Comparison of ENCODE assay signal across 8 mouse cellular contexts in the genomic region with DNA sequence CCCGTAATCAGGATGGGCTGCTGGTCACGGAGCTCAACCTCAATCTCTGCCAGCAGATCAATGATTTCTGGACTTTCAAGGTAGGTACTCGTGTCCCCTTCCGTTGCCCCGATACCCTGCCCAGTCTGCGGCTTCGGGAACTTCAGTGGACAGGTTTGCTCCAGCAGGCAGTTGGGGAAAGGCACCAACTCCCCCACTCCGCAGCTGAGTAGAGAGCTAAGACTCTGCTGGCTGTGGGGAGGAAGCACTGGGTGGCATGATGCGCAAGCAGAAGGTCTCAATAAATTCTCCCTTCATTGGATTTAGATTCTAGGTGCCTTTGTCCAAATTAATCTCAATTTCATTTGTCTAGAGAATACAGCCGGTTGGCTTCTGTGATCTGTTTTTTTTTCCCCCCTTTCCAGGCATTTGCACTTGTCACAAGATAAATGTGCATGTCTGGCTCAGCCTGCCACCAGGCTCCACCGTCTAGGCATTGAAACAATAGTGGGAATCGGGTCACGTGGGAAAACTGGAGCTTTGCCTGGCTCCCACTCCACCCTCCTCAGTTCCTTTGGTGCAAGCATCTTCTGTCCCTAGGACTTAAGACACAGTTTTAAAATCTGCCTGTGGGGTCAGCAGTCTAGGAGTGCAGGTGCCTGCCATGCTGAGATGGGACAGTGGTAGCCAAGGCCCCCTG. TPM values are rescaled to one million over a fixed set of nuclear protein-coding genes. Genes with fewer than 3 reads are reported as not detected.
DNase-seq lines count a peak whose midpoint lies in the region; ATAC-seq lines count a peak whose summit lies in the region.

No protein-coding gene starts in this region.

- no peak for DNase-seq in forebrain, embryonic 10.5 days (ENCODE audit: extremely low spot score, low spot score)
- peak; percentile 38 for DNase-seq in adrenal gland, adult 8-10 months
- DNase-seq in kidney, postnatal 25 days = peak; percentile 82 to 87
- DNase-seq in yolk sac, embryonic 10.5 days (ENCODE audit: low spot score) = no peak
- DNase-seq in cerebellum, adult 8-10 months = no peak

- peak; percentile 75 for ATAC-seq in forebrain, embryonic 13.5 days
- ATAC-seq in heart, embryonic 14.5 days (ENCODE audit: insufficient number of reproducible peaks, insufficient read depth, low FRiP score, low read depth) = peak; percentile 60; the same call in 1 of the 2 replicates
- ATAC-seq in midbrain, embryonic 16.5 days = peak; percentile 59; the same call in 1 of the 2 replicates

- peaks cover 16% of the 10 kb centered on the region for H3K4me1 ChIP-seq in forebrain, embryonic 13.5 days
- peaks cover 4% of the 10 kb centered on the region for H3K4me1 ChIP-seq in forebrain, embryonic 10.5 days
- H3K4me1 ChIP-seq in heart, embryonic 14.5 days (ENCODE audit: control insufficient read depth in 2 of 2, insufficient read depth in 2 of 2, low read length in 2 of 2) = peaks cover 11 to 22% of the 10 kb centered on the region in 2 experiments
- no peaks in the 10 kb centered on the region for H3K4me1 ChIP-seq in midbrain, embryonic 16.5 days (ENCODE audit: control insufficient read depth, insufficient read depth, low read length)

- H3K4me2 ChIP-seq in forebrain, embryonic 13.5 days = no peak overlapping the region
- no peak overlapping the region for H3K4me2 ChIP-seq in heart, embryonic 14.5 days (ENCODE audit: low read length)
- no peak overlapping the region for H3K4me2 ChIP-seq in midbrain, embryonic 16.5 days (ENCODE audit: low read length)

- no peaks in the 10 kb centered on the region for H3K9me3 ChIP-seq in forebrain, embryonic 13.5 days (replicated peaks)
- H3K9me3 ChIP-seq in forebrain, embryonic 10.5 days = no peaks in the 10 kb centered on the region
- no peaks in the 10 kb centered on the region for H3K9me3 ChIP-seq in heart, embryonic 14.5 days (ENCODE audit: control insufficient read depth, low read length)
- H3K9me3 ChIP-seq in midbrain, embryonic 16.5 days (replicated peaks; ENCODE audit: control insufficient read depth, low read length, poor library complexity, severe bottlenecking) = no peaks in the 10 kb centered on the region

- H3K36me3 ChIP-seq in forebrain, embryonic 13.5 days (ENCODE audit: poor library complexity, severe bottlenecking) = no peaks in the 10 kb centered on the region
- no peaks in the 10 kb centered on the region for H3K36me3 ChIP-seq in forebrain, embryonic 10.5 days (replicated peaks)
- no peaks in the 10 kb centered on the region for H3K36me3 ChIP-seq in heart, embryonic 14.5 days (ENCODE audit: control insufficient read depth, insufficient read depth, low read length)
- no peaks in the 10 kb centered on the region for H3K36me3 ChIP-seq in midbrain, embryonic 16.5 days (ENCODE audit: control insufficient read depth, insufficient read depth, low read length)

- H3K27ac ChIP-seq in forebrain, embryonic 13.5 days = peak overlapping the region; percentile 65; the same call in 1 of the 2 replicates
- H3K27ac ChIP-seq in forebrain, embryonic 10.5 days = no peak overlapping the region
- peak overlapping the region; percentile 24 to 33; a peak in 2 of 4 replicates for H3K27ac ChIP-seq in heart, embryonic 14.5 days (replicated peaks in 1 of 2; ENCODE audit: control insufficient read depth in 1 of 2, insufficient read depth in 1 of 2, low read depth in 2 of 2, low read length in 2 of 2)
- H3K27ac ChIP-seq in midbrain, embryonic 16.5 days (ENCODE audit: low read length) = no peak overlapping the region

- H3K9ac ChIP-seq in forebrain, embryonic 13.5 days = no peak overlapping the region
- peak overlapping the region; percentile 12; the same call in 1 of the 2 replicates for H3K9ac ChIP-seq in heart, embryonic 14.5 days (ENCODE audit: low read length)
- H3K9ac ChIP-seq in midbrain, embryonic 16.5 days (ENCODE audit: low read depth, low read length) = no peak overlapping the region

- 67% methylated on average over 13 of the region's 13 CpGs for WGBS in forebrain, embryonic 13.5 days
- 85% methylated on average over 13 of the region's 13 CpGs for WGBS in forebrain, embryonic 10.5 days
- WGBS in heart, embryonic 14.5 days = 55% methylated on average over 13 of the region's 13 CpGs
- WGBS in midbrain, embryonic 16.5 days = 61% methylated on average over 13 of the region's 13 CpGs

- no peak overlapping the region for H3K4me3 ChIP-seq in forebrain, embryonic 13.5 days
- no peak overlapping the region for H3K4me3 ChIP-seq in forebrain, embryonic 10.5 days
- no peak overlapping the region for H3K4me3 ChIP-seq in heart, embryonic 14.5 days (ENCODE audit: control insufficient read depth in 1 of 2, insufficient read depth in 1 of 2, low read depth in 1 of 2, low read length in 2 of 2)
- no peak overlapping the region for H3K4me3 ChIP-seq in midbrain, embryonic 16.5 days (ENCODE audit: low read depth, low read length)

- no peaks in the 10 kb centered on the region for H3K27me3 ChIP-seq in forebrain, embryonic 13.5 days
- no peaks in the 10 kb centered on the region; the same call in 1 of the 2 replicates for H3K27me3 ChIP-seq in forebrain, embryonic 10.5 days (ENCODE audit: poor library complexity, severe bottlenecking)
- no peaks in the 10 kb centered on the region for H3K27me3 ChIP-seq in heart, embryonic 14.5 days (ENCODE audit: control insufficient read depth, insufficient read depth, low read length)
- H3K27me3 ChIP-seq in midbrain, embryonic 16.5 days (ENCODE audit: control insufficient read depth, insufficient read depth, low read depth, low read length) = no peaks in the 10 kb centered on the region

RNA-seq across cellular contexts. Expression of a gene that starts 37.4 kb away (rescaled TPM):
- not detected in 2 replicates for polyA plus RNA-seq in forebrain, embryonic 13.5 days (2015; fragmentation: Nextera tagmentation; extraction: Ambion mirVana)
- polyA plus RNA-seq in forebrain, embryonic 10.5 days (2016; fragmentation: Nextera tagmentation; extraction: Ambion mirVana) = 0.06 and 0.15 TPM in 2 replicates
- 1 to 10 TPM in 3 of 4 experiments, under 1 TPM in 1; 0.65 to 1.9 (median 1.4) TPM for total RNA-seq in adrenal gland, adult 8-10 months (2022)
- polyA plus RNA-seq in heart, embryonic 14.5 days (2014; fragmentation: Nextera tagmentation; extraction: Ambion mirVana) = 0.65 and 0.75 TPM in 2 replicates
- polyA plus RNA-seq in midbrain, embryonic 16.5 days (2015; fragmentation: Nextera tagmentation; extraction: Ambion mirVana) = 0.41 and 0.42 TPM in 2 replicates

Comparison
In these comparisons a context has a peak if more than half of its experiments do, and no peak if none do; other contexts are left out.
1. H3K27ac ChIP-seq: peak in forebrain, embryonic 13.5 days (single experiment) and heart, embryonic 14.5 days (2 of 2); none in forebrain, embryonic 10.5 days (single experiment) and midbrain, embryonic 16.5 days (single experiment).
2. DNase-seq: peak in adrenal gland, adult 8-10 months (single experiment) and kidney, postnatal 25 days (2 of 2); none in forebrain, embryonic 10.5 days (single experiment), yolk sac, embryonic 10.5 days (single experiment) and cerebellum, adult 8-10 months (single experiment).
3. Peak in every context shown above with its lines, with median percentiles within 50 percentile points of each other: ATAC-seq.